Mouse (Mus musculus): ENCODE results near the gene Fscn1. TPM values are rescaled to one million over a fixed set of nuclear protein-coding genes. Genes with fewer than 3 reads are reported as not detected.

The Fscn1 gene
- total RNA-seq, 2 experiments from 2014 or later = 4.4 to 7.3 TPM

GRCm38 (mm10) chr5:142963003-142963704 is 3.0 kb downstream of the Fscn1 start:
- H3K4me3 ChIP-seq = peak overlapping the region; percentile 81
- DNase-seq = peak; percentile 60
- TF ChIP-seq CTCF (IDR thresholded peaks at IDR 0.05) = no peak
- intact Hi-C loops (cut with DNase I) = no loop called here
- peak overlapping the region; percentile 86 for H3K27ac ChIP-seq

- TF ChIP-seq CTCF (IDR thresholded peaks at IDR 0.05) = no peak
- intact Hi-C loops (cut with DNase I) = no loop called here
- DNase-seq = no peak
- Histone ChIP-seq H3K4me3 (peak overlapping the region; percentile 81), H3K27ac (peak overlapping the region; percentile 86)
These were observed 3.8 kb downstream of the Fscn1 start for GRCm38 (mm10) chr5:142963705-142964494.

GRCm38 (mm10) chr5:142964650-142965049 is 4.5 kb downstream of the Fscn1 start:
- no peak for TF ChIP-seq CTCF (IDR thresholded peaks at IDR 0.05)
- H3K27ac ChIP-seq = 0 out of 2 replicates have a peak overlapping the region, but pooled peaks have one; percentile 24
- DNase-seq = no peak
- H3K4me3 ChIP-seq = peak overlapping the region; percentile 81; the same call in 1 of the 2 replicates
- intact Hi-C loops (cut with DNase I) = no loop called here

GRCm38 (mm10) chr5:142968411-142968810 is 8.3 kb downstream of the Fscn1 start:
- TF ChIP-seq CTCF (IDR thresholded peaks at IDR 0.05) = no peak
- Histone ChIP-seq H3K27ac (no peak overlapping the region), H3K4me3 (no peak overlapping the region)
- intact Hi-C loops (cut with DNase I) = no loop called here
- no peak for DNase-seq

- no peak for DNase-seq
- no peak for TF ChIP-seq CTCF (IDR thresholded peaks at IDR 0.05)
- intact Hi-C loops (cut with DNase I) = no loop called here
- Histone ChIP-seq H3K4me3 (no peak overlapping the region), H3K27ac (0 out of 2 replicates have a peak overlapping the region, but pooled peaks have one; percentile 31)
These were observed 13.8 kb downstream of the Fscn1 start for GRCm38 (mm10) chr5:142973971-142974370.

GRCm38 (mm10) chr5:142974598-142975121 is 14.5 kb downstream of the Fscn1 start:
- peak; percentile 81 for DNase-seq
- H3K27ac ChIP-seq = peak overlapping the region; percentile 31; the same call in 1 of the 2 replicates
- intact Hi-C loops (cut with DNase I) = no loop called here
- no peak for TF ChIP-seq CTCF (IDR thresholded peaks at IDR 0.05)
- H3K4me3 ChIP-seq = peak overlapping the region; percentile 46

- DNase-seq = no peak
- no peak overlapping the region for H3K4me3 ChIP-seq
These were observed 16.4 kb downstream of the Fscn1 start for GRCm38 (mm10) chr5:142976516-142976915.

GRCm38 (mm10) chr5:142982046-142982801 is 22.1 kb downstream of the Fscn1 start:
- H3K27ac ChIP-seq = 0 out of 2 replicates have a peak overlapping the region, but pooled peaks have one; percentile 8
- DNase-seq = no peak
- no peak for TF ChIP-seq CTCF (IDR thresholded peaks at IDR 0.05)

More at GRCm38 (mm10) chr5:142976516-142976915, 16.4 kb downstream of the Fscn1 start:
- no peak overlapping the region for H3K27ac ChIP-seq
- intact Hi-C loops (cut with DNase I) = no loop called here
- TF ChIP-seq CTCF (IDR thresholded peaks at IDR 0.05) = no peak

GRCm38 (mm10) chr5:142983174-142983573 is 23.0 kb downstream of the Fscn1 start:
- intact Hi-C loops (cut with DNase I) = no loop called here
- TF ChIP-seq CTCF (IDR thresholded peaks at IDR 0.05) = no peak
- H3K4me3 ChIP-seq = no peak overlapping the region
- no peak for DNase-seq
- H3K27ac ChIP-seq = no peak overlapping the region

More at GRCm38 (mm10) chr5:142982046-142982801, 22.1 kb downstream of the Fscn1 start:
- intact Hi-C loops (cut with DNase I) = no loop called here
- H3K4me3 ChIP-seq = no peak overlapping the region

GRCm38 (mm10) chr5:142984271-142984670 is 24.1 kb downstream of the Fscn1 start:
- TF ChIP-seq CTCF (IDR thresholded peaks at IDR 0.05) = no peak
- H3K27ac ChIP-seq = no peak overlapping the region
- intact Hi-C loops (cut with DNase I) = no loop called here
- DNase-seq = no peak
- no peak overlapping the region for H3K4me3 ChIP-seq

GRCm38 (mm10) chr5:142988520-142988919 is 28.4 kb downstream of the Fscn1 start:
- Histone ChIP-seq H3K4me3 (no peak overlapping the region), H3K27ac (no peak overlapping the region)
- intact Hi-C loops (cut with DNase I) = no loop called here
- DNase-seq = no peak
- no peak for TF ChIP-seq CTCF (IDR thresholded peaks at IDR 0.05)

GRCm38 (mm10) chr5:142989167-142989566 is 29.0 kb downstream of the Fscn1 start:
- no peak for TF ChIP-seq CTCF (IDR thresholded peaks at IDR 0.05)
- DNase-seq = no peak
- no peak overlapping the region for H3K27ac ChIP-seq
- H3K4me3 ChIP-seq = no peak overlapping the region
- intact Hi-C loops (cut with DNase I) = no loop called here
